Mouse (Mus musculus) R1 (cell line): Measurements from ENCODE around the gene Gnas.
"Not testable (repeated sequence)": the region's sequence is repeated elsewhere in the genome, so short reads cannot be mapped to it uniquely, and the experiment has no call there.

Experiments
- DNase-seq: peaks from one replicate; pipeline ENCODE4 v3.0.0-alpha.2; 2018; ENCODE audit warnings: low read depth, low spot score

The Gnas gene

GRCm38 (mm10) chr2:174346999-174347668 lies 63.0 kb downstream of the Gnas start:
- DNase-seq = not testable (repeated sequence)

DNA sequence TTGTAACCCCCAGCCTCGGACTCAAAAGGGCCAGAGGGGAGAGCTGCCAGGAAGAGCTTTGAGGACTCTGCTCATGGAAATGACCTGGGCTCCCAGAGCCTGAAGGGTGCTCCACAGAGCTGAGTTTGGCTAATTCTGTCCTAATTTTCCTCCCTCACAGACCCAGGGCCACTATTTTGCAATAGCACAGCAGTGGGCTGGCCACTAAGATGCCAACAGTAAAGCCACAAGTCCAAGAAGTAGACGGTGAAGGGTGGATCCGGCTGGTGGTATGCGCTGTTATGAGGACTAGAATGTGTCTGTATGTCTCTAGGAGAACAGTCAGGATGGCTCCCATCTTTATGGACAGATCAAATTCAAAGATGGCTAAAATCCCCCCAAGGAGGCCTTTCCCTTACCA lies 74.4 kb downstream of the Gnas start:
- no peak for DNase-seq

- no peak for DNase-seq
Observed at GRCm38 (mm10) chr2:174359656-174360055, 75.5 kb downstream of the Gnas start.

DNA sequence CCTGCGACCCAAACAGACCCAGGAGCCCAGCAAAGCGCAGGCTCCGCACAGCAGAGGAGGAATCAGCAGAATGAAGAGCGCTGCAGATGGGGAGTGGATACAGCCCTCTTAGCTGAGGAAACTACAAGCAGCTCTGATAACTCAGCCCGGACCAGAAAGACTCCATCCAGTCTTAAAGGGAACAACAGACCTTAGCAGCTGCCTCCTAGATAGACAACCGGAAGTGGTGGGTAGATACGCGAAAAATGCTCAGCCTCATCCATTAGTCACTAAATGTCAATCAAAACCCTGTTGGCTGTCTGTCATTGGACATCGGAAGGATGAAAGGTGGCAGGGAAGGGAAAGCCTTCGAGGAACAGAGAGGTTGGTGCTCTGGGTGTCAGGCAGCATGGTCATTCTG lies 82.5 kb downstream of the Gnas start:
- no peak for DNase-seq

- DNase-seq = no peak
Observed at GRCm38 (mm10) chr2:174381021-174381420, 96.9 kb downstream of the Gnas start.

DNA sequence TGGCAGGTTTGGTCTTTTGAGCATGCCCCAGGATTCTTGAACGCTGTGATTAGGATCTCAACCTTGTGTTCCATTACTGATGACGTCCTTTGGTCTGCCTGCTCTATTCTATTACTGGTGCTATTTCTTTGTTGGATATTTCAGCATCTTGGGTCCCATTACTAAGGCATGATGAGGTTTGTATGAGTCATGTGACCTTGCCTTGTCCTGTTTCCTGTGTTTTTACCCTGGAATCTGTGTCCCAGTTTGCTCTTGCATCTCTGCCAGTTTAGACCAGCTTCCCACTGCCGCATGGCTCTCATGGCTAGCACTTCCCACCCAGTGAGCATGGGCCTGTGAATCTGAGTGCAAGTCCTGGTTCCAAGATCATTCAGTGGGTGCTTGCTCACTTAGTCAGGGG lies 107.8 kb downstream of the Gnas start:
- DNase-seq = no peak

- no peak for DNase-seq
Observed at GRCm38 (mm10) chr2:174392554-174392953, 108.4 kb downstream of the Gnas start.

DNA sequence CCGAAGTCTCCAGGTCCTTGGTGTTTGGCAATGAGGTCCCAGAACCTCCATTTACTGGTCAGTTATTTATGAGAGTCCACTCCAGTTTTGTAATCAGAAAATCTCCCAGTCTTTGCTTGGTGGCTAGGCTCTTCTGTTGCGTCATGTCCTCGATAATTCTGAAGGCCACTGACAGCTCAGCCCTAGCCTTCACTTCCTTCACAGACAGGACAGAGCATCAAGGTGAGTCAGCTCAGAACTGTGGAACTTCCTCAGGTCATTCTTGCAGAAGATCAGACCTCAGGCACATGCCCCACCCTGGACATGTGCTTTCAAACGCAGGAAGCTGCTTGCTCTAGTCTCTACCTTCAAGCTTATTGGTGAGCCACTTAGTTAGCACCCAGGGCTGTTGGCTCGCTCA lies 109.3 kb downstream of the Gnas start:
- no peak for DNase-seq
